Mouse (Mus musculus) embryonic fibroblast, embryonic 13.5 days (primary cell): ENCODE data around the gene Pdss2. TPM values are rescaled to one million over a fixed set of nuclear protein-coding genes. Genes with fewer than 3 reads are reported as not detected.

Source experiments
- H3K27ac ChIP-seq: 2 replicates; pipeline ENCODE4 v1.5.1; 2012; ENCODE audit warnings: low read length, control low read depth, inconsistent platforms; ENCODE audit not compliant: insufficient read depth
- H3K4me1 ChIP-seq: 2 replicates; pipeline ENCODE4 v1.6.1; 2011; ENCODE audit warnings: low read length; ENCODE audit not compliant: control insufficient read depth, insufficient read depth
- H3K4me3 ChIP-seq: 2 replicates; pipeline ENCODE4 v1.5.1; 2011; ENCODE audit warnings: mild to moderate bottlenecking, control low read depth, low read length; ENCODE audit not compliant: insufficient read depth
- CTCF ChIP-seq: IDR thresholded peaks from 2 replicates; pipeline ENCODE4 v1.5.1; 2011; ENCODE audit warnings: mild to moderate bottlenecking, control low read depth, low read length, moderate library complexity, borderline replicate concordance; ENCODE audit not compliant: insufficient read depth
- POLR2A ChIP-seq: IDR thresholded peaks from 2 replicates; pipeline ENCODE4 v1.6.1; 2011; ENCODE audit warnings: low read depth, mild to moderate bottlenecking, control low read depth, low read length, moderate library complexity
- polyA plus RNA-seq: library from polyadenylated mRNA; stranded (reverse); fragments of >200 nt; gene quantifications from 2 replicates; pipeline ENCODE4 v1.2.4, GENCODE M21; 2011; ENCODE audit warnings: low read depth; ENCODE audit not compliant: missing spikeins, insufficient read length

Pdss2 gene
- polyA plus RNA-seq, 1 experiment = 10.9 TPM

- no peak overlapping the region for H3K27ac ChIP-seq
These were observed 291.7 kb downstream of the Pdss2 start for GRCm38 (mm10) chr10:43512976-43513375.

More at GRCm38 (mm10) chr10:43512976-43513375, 291.7 kb downstream of the Pdss2 start:
- TF ChIP-seq CTCF = no peak
- TF ChIP-seq POLR2A = no peak
- Histone ChIP-seq H3K4me3 (no peak overlapping the region), H3K4me1 (no peaks in the 10 kb centered on the region)

Other genes starting within 250 kb of the Pdss2 start
- 1.6 and 2.6 TPM in 2 replicates for gene Sobp, start 47.0 kb upstream of the Pdss2 start, polyA plus RNA-seq
- 0.28 TPM in 1 of 2 replicates, not detected in the other for gene 9030612E09Rik, start 46.8 kb upstream of the Pdss2 start, polyA plus RNA-seq